Mouse (Mus musculus): ENCODE data around the gene Tprkb. TPM values are rescaled to one million over a fixed set of nuclear protein-coding genes. Genes with fewer than 3 reads are reported as not detected.
"Not testable (repeated sequence)": the region's sequence is repeated elsewhere in the genome, so short reads cannot be mapped to it uniquely, and the experiment has no call there.

Tprkb gene
- polyA plus RNA-seq, 1 experiment = 35.5 TPM

DNA sequence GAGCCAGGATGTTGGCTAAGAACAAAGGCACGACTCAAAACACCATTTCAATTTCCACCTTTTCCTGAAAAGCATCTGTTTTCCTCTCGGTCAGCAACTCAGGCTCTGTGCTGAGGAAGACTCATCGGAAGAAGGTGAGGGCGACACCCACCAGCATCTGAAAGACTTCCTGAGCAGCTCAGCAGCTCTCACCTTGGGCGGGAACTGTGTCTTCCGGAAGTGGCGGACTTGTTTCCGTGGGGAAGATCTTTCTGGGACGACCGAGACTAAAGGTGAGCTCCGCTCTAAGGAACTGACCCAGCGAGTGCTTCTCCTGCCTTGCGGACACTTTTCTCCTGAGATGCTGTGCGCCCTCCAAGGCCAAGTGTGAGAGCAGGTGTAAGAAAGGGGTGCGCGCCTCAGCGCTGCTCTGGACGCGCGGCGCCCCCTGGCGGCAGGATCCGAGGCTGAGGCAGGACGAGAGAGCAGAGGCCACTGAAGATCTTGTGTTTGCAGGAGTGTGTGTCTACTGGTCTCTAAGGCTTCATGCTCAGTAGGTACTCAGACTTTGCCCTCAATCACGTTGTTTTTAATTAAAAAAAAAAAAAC is 16.5 kb upstream of the Tprkb start:
- not testable (repeated sequence) for DNase-seq (ENCODE audit: low read depth)

DNA sequence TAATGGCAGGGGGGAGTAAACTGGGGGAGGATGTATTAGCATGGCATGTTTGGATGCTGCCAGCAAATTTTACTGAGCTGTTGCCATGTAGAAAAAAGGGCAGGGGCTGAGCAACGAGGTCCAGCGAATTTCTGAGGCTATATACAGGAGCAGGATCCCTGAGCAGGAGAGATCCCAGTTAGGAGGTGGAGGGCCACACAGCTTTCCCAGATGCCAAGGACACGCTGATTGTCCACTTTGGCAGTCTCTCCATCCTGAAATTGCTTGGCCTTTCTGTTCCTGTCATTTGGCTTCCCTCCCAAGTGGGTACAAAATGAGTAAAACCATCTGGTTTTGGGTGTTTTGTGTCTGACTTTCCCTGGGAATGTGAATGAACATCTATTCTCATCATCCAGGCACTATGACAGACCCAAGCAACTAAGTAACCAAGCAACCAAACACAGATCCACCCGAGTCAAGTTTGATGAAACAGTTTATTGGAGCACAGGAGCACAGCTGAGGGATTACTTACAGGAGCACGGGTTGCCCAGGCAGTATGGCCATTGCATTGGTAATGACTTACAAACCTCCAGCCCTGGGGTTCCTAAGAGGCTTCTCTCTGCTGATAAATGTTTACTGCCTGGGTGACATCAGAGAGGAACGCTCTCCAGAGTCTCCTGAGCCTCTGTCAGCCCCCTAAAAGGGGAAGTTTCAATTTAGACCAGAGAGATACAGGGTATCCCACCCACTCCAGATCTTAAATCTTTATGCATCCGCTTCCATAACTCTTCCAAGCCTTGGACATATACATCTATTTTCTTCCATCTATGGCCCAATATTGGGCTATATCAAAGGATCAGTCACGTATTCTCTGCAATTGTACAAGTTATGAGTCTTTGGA is 12.8 kb upstream of the Tprkb start:
- peak; percentile 9 for DNase-seq (ENCODE audit: low read depth)

More for the DNA sequence above, 16.5 kb upstream of the Tprkb start:
- TF ChIP-seq CTCF (IDR thresholded peaks at IDR 0.05; ENCODE audit: borderline replicate concordance, extremely low read depth, insufficient read depth, insufficient read length) = peak; percentile 39; the same call in 1 of the 2 replicates

DNA sequence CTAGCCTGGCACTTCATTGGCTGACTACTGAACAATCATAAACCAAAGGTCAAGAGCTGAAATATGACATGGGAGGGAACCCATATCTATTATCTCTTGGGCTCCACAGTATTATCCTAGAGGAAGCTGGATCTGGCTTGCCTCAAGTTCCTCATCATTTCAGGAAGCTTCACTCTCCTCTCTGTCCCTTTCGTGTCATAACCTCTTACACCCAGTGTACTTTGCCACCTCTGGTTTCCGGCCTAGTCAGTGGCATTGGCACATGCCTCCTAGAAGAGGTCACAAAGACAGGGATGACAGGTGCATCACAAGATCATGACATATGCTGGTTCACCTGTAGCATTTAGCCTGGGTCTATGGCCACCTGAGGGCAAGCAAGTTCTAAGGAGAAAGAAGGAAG is 9.4 kb upstream of the Tprkb start:
- no peak for TF ChIP-seq POLR2A (IDR thresholded peaks at IDR 0.05; ENCODE audit: borderline replicate concordance, extremely low read depth, insufficient read depth, insufficient read length, poor library complexity, severe bottlenecking)
- TF ChIP-seq CTCF (IDR thresholded peaks at IDR 0.05; ENCODE audit: borderline replicate concordance, extremely low read depth, insufficient read depth, insufficient read length) = no peak
- DNase-seq (ENCODE audit: low read depth) = no peak

DNA sequence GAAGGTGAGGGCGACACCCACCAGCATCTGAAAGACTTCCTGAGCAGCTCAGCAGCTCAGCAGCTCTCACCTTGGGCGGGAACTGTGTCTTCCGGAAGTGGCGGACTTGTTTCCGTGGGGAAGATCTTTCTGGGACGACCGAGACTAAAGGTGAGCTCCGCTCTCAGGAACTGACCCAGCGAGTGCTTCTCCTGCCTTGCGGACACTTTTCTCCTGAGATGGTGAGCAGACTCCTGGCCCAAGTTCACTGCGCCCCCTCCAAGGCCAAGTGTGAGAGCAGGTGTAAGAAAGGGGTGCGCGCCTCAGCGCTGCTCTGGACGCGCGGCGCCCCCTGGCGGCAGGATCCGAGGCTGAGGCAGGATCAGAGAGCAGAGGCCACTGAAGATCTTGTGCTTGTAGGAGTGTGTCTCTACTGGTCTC is 7.0 kb upstream of the Tprkb start, which contains the start of gene Nat8f4:
Nat8f4 (minus strand) TSS at position 243 of the 420 bp plus-strand sequence.
- peak; percentile 63; the same call in 1 of the 2 replicates for TF ChIP-seq CTCF (IDR thresholded peaks at IDR 0.05; ENCODE audit: borderline replicate concordance, extremely low read depth, insufficient read depth, insufficient read length)
- DNase-seq (ENCODE audit: low read depth) = peak; percentile 55

DNA sequence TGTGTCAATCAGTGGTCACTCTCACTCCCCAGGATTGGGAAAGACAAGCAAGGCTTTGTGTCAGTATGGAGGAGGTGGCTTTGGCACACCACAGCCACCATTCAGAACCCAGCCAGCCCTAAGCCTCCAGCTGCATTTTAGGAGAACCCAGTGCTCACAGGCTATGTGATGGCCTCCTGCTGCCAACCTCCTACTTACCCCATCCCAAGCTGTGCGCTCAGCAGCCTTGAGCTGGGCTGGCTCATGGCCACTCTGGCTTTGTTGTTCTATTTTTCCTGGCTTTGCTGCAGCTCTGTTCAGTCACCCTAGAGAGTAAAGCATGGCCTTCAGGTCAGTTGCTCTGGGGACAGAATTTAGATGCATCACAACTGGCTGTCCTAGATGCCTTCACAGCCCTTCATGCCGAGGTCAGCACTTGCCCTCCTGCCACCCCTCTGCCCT is 4.7 kb upstream of the Tprkb start:
- DNase-seq (ENCODE audit: low read depth) = peak; percentile 11

DNA sequence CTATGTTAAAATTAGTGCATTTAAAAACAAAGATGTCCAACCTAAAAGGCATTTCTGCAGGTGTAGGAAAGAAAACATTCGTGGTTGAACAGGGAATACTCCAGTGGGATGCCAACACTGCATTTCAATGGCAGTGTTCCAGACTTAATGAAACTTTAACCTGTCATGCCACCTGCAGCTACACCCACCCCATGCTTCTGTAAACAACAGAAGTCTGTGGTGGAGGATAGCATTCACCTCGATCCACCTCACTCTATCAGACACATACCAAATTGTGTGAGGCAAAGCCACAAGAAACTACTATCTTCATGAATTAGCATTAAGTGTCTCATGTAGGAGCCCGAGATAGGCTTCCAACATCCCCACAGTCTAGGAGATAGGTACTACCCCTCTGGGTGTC is 3.3 kb upstream of the Tprkb start:
- DNase-seq (ENCODE audit: low read depth) = no peak
- TF ChIP-seq POLR2A (IDR thresholded peaks at IDR 0.05; ENCODE audit: borderline replicate concordance, extremely low read depth, insufficient read depth, insufficient read length, poor library complexity, severe bottlenecking) = no peak
- no peak for TF ChIP-seq CTCF (IDR thresholded peaks at IDR 0.05; ENCODE audit: borderline replicate concordance, extremely low read depth, insufficient read depth, insufficient read length)

DNA sequence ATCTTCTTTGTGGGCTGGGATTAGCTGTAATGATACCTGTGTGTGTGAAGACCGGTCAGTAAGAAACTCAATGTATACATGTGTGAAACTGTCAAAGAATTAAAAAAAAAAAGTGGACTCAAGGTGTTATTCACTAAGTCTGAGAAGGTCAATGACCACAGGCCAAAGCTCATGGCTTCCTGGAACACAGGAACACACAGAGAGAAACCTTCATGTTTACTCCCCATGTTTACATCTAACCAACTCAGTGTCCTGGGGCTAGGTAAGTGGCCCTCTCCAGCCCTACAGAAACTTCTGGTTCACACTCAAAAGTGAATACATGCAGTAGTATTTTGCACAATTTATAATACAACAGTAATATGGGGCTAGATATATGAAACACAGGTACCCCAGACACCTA is 2.0 kb upstream of the Tprkb start:
- DNase-seq (ENCODE audit: low read depth) = no peak
- TF ChIP-seq POLR2A (IDR thresholded peaks at IDR 0.05; ENCODE audit: borderline replicate concordance, extremely low read depth, insufficient read depth, insufficient read length, poor library complexity, severe bottlenecking) (no peak), CTCF (IDR thresholded peaks at IDR 0.05; ENCODE audit: borderline replicate concordance, extremely low read depth, insufficient read depth, insufficient read length) (no peak)

DNA sequence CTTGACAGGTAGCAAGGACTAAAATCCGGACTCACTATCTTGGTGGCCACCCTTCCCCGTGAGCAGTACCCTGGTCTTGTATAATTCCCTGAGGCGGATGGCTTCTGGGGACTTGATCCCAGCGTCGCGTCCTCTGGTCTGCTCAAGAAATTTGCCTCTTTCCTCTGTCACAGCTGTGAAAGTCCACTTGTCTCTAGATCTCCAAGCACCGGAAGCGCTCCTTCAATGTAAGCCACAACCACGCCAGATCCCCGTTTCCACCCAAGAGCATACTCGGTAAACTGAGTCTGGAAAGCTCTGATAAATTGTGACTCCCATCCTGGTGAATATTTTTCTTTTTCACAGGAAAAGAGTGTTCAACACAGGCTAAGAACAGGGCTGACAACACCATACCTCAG is 3.5 kb downstream of the Tprkb start:
- no peak for DNase-seq (ENCODE audit: low read depth)
- TF ChIP-seq POLR2A (IDR thresholded peaks at IDR 0.05; ENCODE audit: borderline replicate concordance, extremely low read depth, insufficient read depth, insufficient read length, poor library complexity, severe bottlenecking) (no peak), CTCF (IDR thresholded peaks at IDR 0.05; ENCODE audit: borderline replicate concordance, extremely low read depth, insufficient read depth, insufficient read length) (no peak)

DNA sequence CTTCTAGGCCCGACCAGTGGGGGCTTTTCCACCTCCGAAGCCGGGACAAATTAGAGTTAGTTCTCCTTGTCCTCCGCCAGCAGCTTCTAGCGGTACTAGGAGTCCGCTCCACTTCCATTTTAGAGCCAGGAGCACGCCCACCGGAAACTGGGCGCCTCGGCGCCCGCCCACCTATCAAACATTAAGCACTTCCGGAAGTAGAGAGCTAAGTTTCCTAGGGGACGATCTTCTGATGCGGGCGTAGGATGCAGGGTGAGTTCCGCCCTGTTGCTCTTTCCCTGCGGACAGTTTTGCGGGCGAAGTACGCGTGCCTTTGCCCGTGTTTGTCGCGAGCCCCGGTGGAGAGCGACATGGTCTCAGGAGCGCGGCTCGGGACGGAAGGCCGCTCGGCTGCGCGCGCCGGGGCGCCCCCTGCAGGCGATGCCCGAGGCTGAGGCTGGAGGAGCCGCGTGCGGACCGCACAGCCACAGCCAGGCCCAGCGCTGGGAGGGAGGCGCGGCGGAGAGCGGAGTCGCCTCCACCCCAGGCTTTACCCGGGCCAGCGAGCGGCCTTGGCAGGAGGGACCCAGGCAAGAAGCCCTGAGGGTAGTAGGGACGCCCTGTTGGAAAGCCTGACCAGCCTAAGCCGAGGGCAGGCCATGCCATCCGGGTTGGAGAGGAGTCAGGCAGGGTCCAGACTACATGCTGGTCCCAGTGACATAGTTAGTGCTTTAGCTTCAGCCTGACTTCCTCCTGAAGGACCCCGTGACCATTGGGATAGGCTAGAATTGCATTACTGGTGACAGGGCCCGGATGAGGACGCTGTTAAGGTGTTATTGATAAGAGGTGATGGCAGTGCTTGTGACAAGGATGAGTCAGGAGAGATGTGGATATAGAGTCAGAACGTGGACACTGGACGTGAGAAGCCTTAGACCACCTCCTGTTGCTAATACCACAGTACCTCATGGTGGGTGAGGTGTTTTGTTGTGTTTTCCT is 4.2 kb downstream of the Tprkb start, which contains the start of gene Nat8f1:
Nat8f1 (minus strand) TSS at position 149 of the 975 bp plus-strand sequence.
- peak; percentile 96 for DNase-seq (ENCODE audit: low read depth)
- TF ChIP-seq POLR2A (IDR thresholded peaks at IDR 0.05; ENCODE audit: borderline replicate concordance, extremely low read depth, insufficient read depth, insufficient read length, poor library complexity, severe bottlenecking) (0 out of 2 replicates have a peak, but pooled peaks have one; percentile 20), CTCF (IDR thresholded peaks at IDR 0.05; ENCODE audit: borderline replicate concordance, extremely low read depth, insufficient read depth, insufficient read length) (peak; percentile 34; the same call in 1 of the 2 replicates)

DNA sequence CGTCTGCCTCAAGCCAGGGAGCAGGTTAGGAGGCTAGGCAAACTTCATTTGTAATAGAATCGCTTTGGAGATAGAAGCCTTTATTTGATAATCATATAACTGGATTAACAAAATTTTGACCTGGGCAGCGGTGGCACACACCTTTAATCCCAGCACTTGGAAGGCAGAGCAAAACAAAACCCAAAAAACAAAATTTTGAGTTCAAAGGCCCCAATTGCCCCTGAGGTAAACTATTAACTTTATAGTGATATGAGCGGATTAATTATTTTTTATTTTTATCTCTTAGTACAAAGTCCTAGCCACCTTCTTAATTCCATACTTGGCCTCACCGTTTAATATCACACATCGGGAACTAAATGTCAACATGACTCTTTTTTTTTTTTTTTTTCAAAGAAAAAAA is 4.9 kb downstream of the Tprkb start:
- TF ChIP-seq POLR2A (IDR thresholded peaks at IDR 0.05; ENCODE audit: borderline replicate concordance, extremely low read depth, insufficient read depth, insufficient read length, poor library complexity, severe bottlenecking) (no peak), CTCF (IDR thresholded peaks at IDR 0.05; ENCODE audit: borderline replicate concordance, extremely low read depth, insufficient read depth, insufficient read length) (no peak)

DNA sequence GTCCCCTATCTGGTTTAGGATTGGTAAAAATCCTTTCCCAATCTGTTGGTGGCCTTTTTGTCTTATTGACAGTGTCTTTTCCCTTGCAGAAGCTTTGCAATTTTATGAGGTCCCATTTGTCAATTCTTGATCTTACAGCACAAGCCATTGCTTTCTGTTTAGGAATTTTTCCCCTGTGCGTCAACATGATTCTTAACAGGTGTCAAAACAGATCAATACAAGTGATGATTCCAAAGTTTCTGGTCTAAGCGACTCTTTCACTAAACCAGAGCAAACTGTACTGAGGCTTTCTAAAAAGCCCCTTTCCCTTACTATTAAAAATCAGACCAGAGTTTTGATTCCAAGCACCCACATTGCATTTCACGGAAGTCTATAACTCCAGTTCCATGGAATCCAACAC is 6.7 kb downstream of the Tprkb start:
- not testable (repeated sequence) for DNase-seq (ENCODE audit: low read depth)

More for the DNA sequence above, 4.9 kb downstream of the Tprkb start:
- DNase-seq (ENCODE audit: low read depth) = no peak

DNA sequence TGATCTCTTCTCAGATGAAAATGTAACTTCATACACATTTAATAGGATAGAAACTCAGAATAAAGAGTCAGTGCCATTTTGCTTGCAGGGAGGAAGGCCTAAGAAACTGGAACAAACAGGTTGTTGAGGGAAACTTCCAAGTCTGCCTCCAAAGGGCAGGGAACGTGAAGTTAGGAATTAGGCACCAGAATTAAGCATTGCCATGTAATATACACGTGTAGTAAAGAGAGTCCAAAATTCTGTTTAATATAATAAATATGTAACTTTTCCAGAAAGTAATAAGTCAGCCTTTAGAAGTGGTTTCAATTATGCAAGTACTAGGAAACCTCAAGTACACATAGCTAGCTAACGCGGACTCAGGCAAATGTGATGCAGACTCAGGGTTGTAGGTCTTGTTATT is 7.7 kb downstream of the Tprkb start:
- no peak for DNase-seq (ENCODE audit: low read depth)
- TF ChIP-seq POLR2A (IDR thresholded peaks at IDR 0.05; ENCODE audit: borderline replicate concordance, extremely low read depth, insufficient read depth, insufficient read length, poor library complexity, severe bottlenecking) = no peak
- TF ChIP-seq CTCF (IDR thresholded peaks at IDR 0.05; ENCODE audit: borderline replicate concordance, extremely low read depth, insufficient read depth, insufficient read length) = no peak
